Mouse (Mus musculus) myocyte (in vitro differentiated cells): ENCODE measurements around the gene Sf1. TPM values are rescaled to one million over a fixed set of nuclear protein-coding genes. Genes with fewer than 3 reads are reported as not detected.

Experiments used
- H3K27me3 ChIP-seq: one replicate; pipeline ENCODE4 v1.6.1; 2011; ENCODE audit not compliant: control insufficient read depth, insufficient read depth, insufficient read length
- H3K36me3 ChIP-seq: one replicate; pipeline ENCODE4 v1.6.1; 2011; ENCODE audit not compliant: control insufficient read depth, insufficient read depth
- H3K4me2 ChIP-seq: one replicate; pipeline ENCODE4 v1.6.1; 2011; ENCODE audit warnings: low read depth, control low read depth
- H3K4me3 ChIP-seq: one replicate; pipeline ENCODE4 v1.5.1; 2011; ENCODE audit warnings: mild to moderate bottlenecking, control low read depth, moderate library complexity
- H3K79me2 ChIP-seq: one replicate; pipeline ENCODE4 v1.6.1; 2011; ENCODE audit not compliant: control insufficient read depth, insufficient read depth
- H3ac ChIP-seq: one replicate; pipeline ENCODE4 v1.6.1; 2011; ENCODE audit not compliant: control insufficient read depth, insufficient read length
- CEBPB ChIP-seq: IDR thresholded peaks from 2 replicates; pipeline ENCODE4 v1.6.1; 2011; ENCODE audit warnings: mild to moderate bottlenecking, moderate library complexity; ENCODE audit not compliant: poor library complexity, insufficient read depth, severe bottlenecking
- E2F4 ChIP-seq: IDR thresholded peaks from one replicate; pipeline ENCODE4 v1.6.1; 2011; ENCODE audit warnings: mild to moderate bottlenecking, control low read depth, moderate library complexity; ENCODE audit not compliant: insufficient read depth
- MAX ChIP-seq: IDR thresholded peaks from one replicate; pipeline ENCODE4 v1.6.1; 2011; ENCODE audit warnings: low read depth, mild to moderate bottlenecking, control low read depth
- MYOD1 ChIP-seq, 3 experiments: IDR thresholded peaks; one replicate each; pipeline ENCODE4 v1.6.1; 2011; ENCODE audit warnings: control low read depth in 2 of 3, low read depth in 2 of 3, mild to moderate bottlenecking in 2 of 3, moderate library complexity in 1 of 3; ENCODE audit not compliant: insufficient read length in 2 of 3, control insufficient read depth in 1 of 3
- MYOG ChIP-seq, 3 experiments: IDR thresholded peaks; one replicate each; pipeline ENCODE4 v1.6.1; 2011; ENCODE audit warnings: control low read depth in 2 of 3, low read depth in 2 of 3, mild to moderate bottlenecking in 2 of 3; ENCODE audit not compliant: insufficient read length in 2 of 3, control insufficient read depth in 1 of 3, insufficient read depth in 1 of 3
- POLR2A ChIP-seq: IDR thresholded peaks from one replicate; pipeline ENCODE4 v1.6.1; 2011; ENCODE audit warnings: low read depth, mild to moderate bottlenecking, control low read depth, moderate library complexity; ENCODE audit not compliant: insufficient read length
- POLR2AphosphoS2 ChIP-seq: IDR thresholded peaks from one replicate; pipeline ENCODE4 v1.6.1; 2011; ENCODE audit warnings: low read depth, control low read depth; ENCODE audit not compliant: insufficient read length
- REST ChIP-seq: IDR thresholded peaks from one replicate; pipeline ENCODE4 v1.6.1; 2011; ENCODE audit warnings: mild to moderate bottlenecking, control low read depth, moderate library complexity; ENCODE audit not compliant: insufficient read depth, insufficient read length
- SRF ChIP-seq: IDR thresholded peaks from one replicate; pipeline ENCODE4 v1.6.1; 2011; ENCODE audit warnings: low read depth; ENCODE audit not compliant: control insufficient read depth, insufficient read length
- TCF12 ChIP-seq: IDR thresholded peaks from one replicate; pipeline ENCODE4 v1.6.1; 2011; ENCODE audit warnings: mild to moderate bottlenecking, control low read depth; ENCODE audit not compliant: poor library complexity, insufficient read depth, severe bottlenecking
- TCF3 ChIP-seq: IDR thresholded peaks from one replicate; pipeline ENCODE4 v1.6.1; 2011; ENCODE audit warnings: low read depth, control low read depth; ENCODE audit not compliant: insufficient read length
- USF1 ChIP-seq: IDR thresholded peaks from one replicate; pipeline ENCODE4 v1.6.1; 2011; ENCODE audit warnings: low read depth, mild to moderate bottlenecking, control low read depth, moderate library complexity
- polyA plus RNA-seq: library from polyadenylated mRNA; unstranded; fragments of >200 nt; fragmentation: generic; extraction: Trizol; gene quantifications from one replicate; pipeline ENCODE4 v1.2.1, GENCODE M21; 2012; ENCODE audit warnings: missing spikeins

Sf1 gene
- polyA plus RNA-seq, 1 experiment, result 131 TPM

GRCm38 (mm10) chr19:6340524-6341452 lies 22.7 kb upstream of the Sf1 start, which contains the start of gene Map4k2:
Gene Map4k2, plus strand, starts transcription at chr19:6341135.
- Histone ChIP-seq H3K4me3 (peak within 1 kb of the TSS; percentile 22), H3K27me3 (no peaks in the 10 kb centered on the region), H3K4me2 (peak within 1 kb of the TSS; percentile 74), H3ac (peak within 1 kb of the TSS; percentile 19), H3K36me3 (peaks cover 22% of the 10 kb centered on the region), H3K79me2 (peaks cover 12% of the 10 kb centered on the region)
- TF ChIP-seq POLR2AphosphoS2 (peak; percentile 81), REST (no peak), POLR2A (peak; percentile 56), MAX (no peak), TCF3 (no peak), E2F4 (no peak), TCF12 (no peak), MYOD1 (IDR thresholded peaks at IDR 0.05; ENCODE audit: control insufficient read depth in 1 of 3, insufficient read length in 2 of 3, low read depth in 2 of 3) (peak in 1 of 3 experiments; percentile 3)

GRCm38 (mm10) chr19:6341453-6342077 lies 21.9 kb upstream of the Sf1 start:
- peaks cover 5% of the 10 kb centered on the region for H3K79me2 ChIP-seq
- peak overlapping the region; percentile 22 for H3K4me3 ChIP-seq
- H3K27me3 ChIP-seq, result no peaks in the 10 kb centered on the region
- peaks cover 22% of the 10 kb centered on the region for H3K36me3 ChIP-seq
- peak overlapping the region; percentile 19 for H3ac ChIP-seq
- no peak for TF ChIP-seq CEBPB
- no peak for TF ChIP-seq REST
- no peak for TF ChIP-seq POLR2AphosphoS2
- TF ChIP-seq MYOG (IDR thresholded peaks at IDR 0.05; ENCODE audit: control insufficient read depth in 1 of 3, insufficient read depth in 1 of 3, insufficient read length in 2 of 3, low read depth in 2 of 3), result no peak
- no peak for TF ChIP-seq TCF3
- no peak for TF ChIP-seq E2F4
- H3K4me2 ChIP-seq, result peak overlapping the region; percentile 74

- no peak for TF ChIP-seq TCF12
- TF ChIP-seq USF1, result no peak
- no peak for TF ChIP-seq MAX
- TF ChIP-seq POLR2AphosphoS2, result no peak
- no peak for TF ChIP-seq POLR2A
- TF ChIP-seq SRF, result no peak
- TF ChIP-seq E2F4, result no peak
- TF ChIP-seq MYOG (IDR thresholded peaks at IDR 0.05; ENCODE audit: control insufficient read depth in 1 of 3, insufficient read depth in 1 of 3, insufficient read length in 2 of 3, low read depth in 2 of 3), result no peak
- no peak for TF ChIP-seq MYOD1 (IDR thresholded peaks at IDR 0.05; ENCODE audit: control insufficient read depth in 1 of 3, insufficient read length in 2 of 3, low read depth in 2 of 3)
- TF ChIP-seq REST, result no peak
- no peak for TF ChIP-seq CEBPB
- H3K36me3 ChIP-seq, result peaks cover 21% of the 10 kb centered on the region
- H3ac ChIP-seq, result no peak overlapping the region
- no peaks in the 10 kb centered on the region for H3K79me2 ChIP-seq
- H3K27me3 ChIP-seq, result no peaks in the 10 kb centered on the region
- H3K4me3 ChIP-seq, result peak overlapping the region; percentile 22
- H3K4me2 ChIP-seq, result no peak overlapping the region
These were observed 21.1 kb upstream of the Sf1 start for GRCm38 (mm10) chr19:6342276-6342933.

GRCm38 (mm10) chr19:6343066-6343925 lies 20.2 kb upstream of the Sf1 start:
- TF ChIP-seq MAX (no peak), USF1 (no peak), POLR2AphosphoS2 (no peak), REST (no peak)
- Histone ChIP-seq H3ac (no peak overlapping the region), H3K4me2 (no peak overlapping the region), H3K36me3 (peaks cover 14% of the 10 kb centered on the region), H3K79me2 (no peaks in the 10 kb centered on the region), H3K4me3 (no peak overlapping the region), H3K27me3 (no peaks in the 10 kb centered on the region)

- TF ChIP-seq POLR2AphosphoS2, result no peak
- TF ChIP-seq E2F4, result no peak
- no peak for TF ChIP-seq TCF12
- TF ChIP-seq SRF, result no peak
- TF ChIP-seq MYOD1 (IDR thresholded peaks at IDR 0.05; ENCODE audit: control insufficient read depth in 1 of 3, insufficient read length in 2 of 3, low read depth in 2 of 3), result no peak
- TF ChIP-seq MAX, result no peak
- H3K4me3 ChIP-seq, result no peak overlapping the region
- H3K36me3 ChIP-seq, result peaks cover 7% of the 10 kb centered on the region
- H3ac ChIP-seq, result no peak overlapping the region
- no peaks in the 10 kb centered on the region for H3K79me2 ChIP-seq
- H3K27me3 ChIP-seq, result no peaks in the 10 kb centered on the region
- no peak overlapping the region for H3K4me2 ChIP-seq
These were observed 19.5 kb upstream of the Sf1 start for GRCm38 (mm10) chr19:6343996-6344395.
